Mouse (Mus musculus) layer of hippocampus, adult 8-10 months (tissue): ENCODE results near the gene Odf3l2. TPM values are rescaled to one million over a fixed set of nuclear protein-coding genes. Genes with fewer than 3 reads are reported as not detected.
A peak's percentile ranks its signal among the peaks of the same experiment; 100 is the strongest.

ENCODE experiments used
- DNase-seq, 2 experiments: peaks; one replicate each; pipeline ENCODE4 v3.0.0; 2022; ENCODE audit warnings: low spot score in 2 of 2
- total RNA-seq, 4 experiments: library from RNA; stranded (reverse); gene quantifications; 2 replicates each; pipeline ENCODE4 v1.2.4; 2022

Odf3l2 gene
- total RNA-seq, 4 experiments from 2014 or later = 0.27 to 0.60 (median 0.39) TPM; not detected in 1

DNA sequence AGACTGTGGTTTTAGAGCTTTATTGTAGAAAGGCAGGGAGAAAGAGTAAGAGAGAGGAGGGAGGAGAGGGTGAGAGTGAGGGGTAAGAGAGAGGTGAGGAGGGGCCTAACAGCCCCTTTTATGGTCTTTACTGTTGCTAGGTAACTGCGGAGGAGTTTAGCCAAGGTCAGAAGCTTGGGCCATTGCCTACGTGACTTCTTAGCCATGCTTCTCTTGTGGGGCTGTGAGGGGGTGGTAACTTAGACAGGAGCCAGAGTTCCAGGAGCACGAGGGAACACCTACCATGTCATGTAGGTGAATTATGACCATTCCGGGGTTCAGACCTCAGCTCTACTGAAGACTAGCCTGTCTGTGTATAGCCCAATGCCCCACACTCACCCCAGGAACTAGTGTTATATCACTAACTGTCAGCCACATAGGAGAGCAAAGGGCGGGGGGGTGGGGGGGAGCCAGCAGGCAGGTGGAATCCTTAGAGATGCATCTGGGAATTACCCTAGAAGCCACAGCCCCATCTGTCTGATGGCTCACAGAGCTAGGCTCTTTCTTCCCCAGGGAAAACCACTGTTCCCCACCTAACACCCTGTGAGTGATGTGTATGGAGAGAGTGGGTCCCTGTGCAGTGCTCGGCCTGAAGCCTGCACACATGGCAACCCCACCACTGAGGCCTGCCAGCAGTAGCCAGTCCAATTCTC lies 26.0 kb upstream of the Odf3l2 start:
- no peak for DNase-seq

DNA sequence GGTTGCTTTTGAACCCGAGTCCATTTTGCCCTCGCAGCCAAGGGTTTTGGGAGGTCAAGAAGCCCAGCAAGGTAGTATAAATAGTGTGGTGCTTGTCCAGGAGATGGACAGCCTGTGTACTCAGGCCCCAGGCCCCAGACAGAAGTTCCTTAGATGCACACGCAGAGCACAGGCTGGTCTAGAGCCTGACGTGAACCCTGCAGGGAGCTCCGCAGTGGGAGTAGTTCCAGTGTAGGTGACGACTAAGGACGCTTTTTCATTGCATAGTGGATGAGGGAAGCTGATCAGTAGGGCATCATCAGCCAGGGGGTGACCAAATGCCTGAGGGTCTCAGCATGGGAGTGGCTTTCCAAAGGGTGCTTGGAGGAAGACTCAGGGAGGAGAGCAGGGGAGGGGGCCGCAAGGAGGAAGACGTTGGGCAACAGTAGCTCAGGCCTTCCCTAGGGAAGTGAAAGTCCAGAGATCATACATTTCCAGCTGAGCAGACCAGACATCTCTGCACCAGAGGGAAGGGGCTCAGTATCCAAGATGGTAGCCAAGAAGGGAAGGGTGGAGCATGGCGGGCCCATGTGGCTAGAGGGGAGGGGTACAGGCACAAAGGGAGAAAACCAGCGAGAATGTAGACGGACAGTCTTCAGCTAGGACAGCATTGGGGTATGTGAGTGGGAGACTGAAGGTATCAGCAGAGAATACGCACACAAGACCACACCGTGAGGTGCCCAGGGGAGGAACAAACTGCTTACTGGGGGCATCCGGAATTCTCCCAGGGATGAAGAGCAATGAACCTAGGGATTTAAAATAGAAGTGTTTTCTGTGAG lies 24.7 kb upstream of the Odf3l2 start:
- DNase-seq = no peak

DNA sequence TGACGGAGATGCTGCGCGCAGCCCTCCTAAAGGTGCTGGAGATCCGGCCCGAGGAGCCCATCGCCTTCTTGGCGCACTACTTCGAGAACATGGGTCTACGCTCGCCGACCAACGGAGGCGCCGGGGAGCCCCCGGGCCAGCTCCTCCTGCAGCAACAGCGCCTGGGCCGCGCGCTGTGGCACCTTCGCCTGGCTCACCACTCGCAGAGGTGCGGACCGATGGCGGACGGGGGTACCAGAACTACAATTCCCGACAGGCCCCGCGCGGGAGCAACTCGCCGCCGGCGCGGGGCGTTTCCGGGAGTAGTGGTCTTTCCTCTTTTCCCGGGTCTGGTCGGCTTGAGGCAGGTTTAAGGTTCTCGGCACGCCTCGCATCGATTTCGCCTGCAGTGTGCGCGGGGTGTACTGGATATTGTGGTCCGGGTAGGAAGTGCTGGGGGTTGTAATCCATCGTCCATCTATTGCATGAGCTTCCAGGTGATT lies 24.1 kb upstream of the Odf3l2 start:
- DNase-seq = peak; percentile 77

DNA sequence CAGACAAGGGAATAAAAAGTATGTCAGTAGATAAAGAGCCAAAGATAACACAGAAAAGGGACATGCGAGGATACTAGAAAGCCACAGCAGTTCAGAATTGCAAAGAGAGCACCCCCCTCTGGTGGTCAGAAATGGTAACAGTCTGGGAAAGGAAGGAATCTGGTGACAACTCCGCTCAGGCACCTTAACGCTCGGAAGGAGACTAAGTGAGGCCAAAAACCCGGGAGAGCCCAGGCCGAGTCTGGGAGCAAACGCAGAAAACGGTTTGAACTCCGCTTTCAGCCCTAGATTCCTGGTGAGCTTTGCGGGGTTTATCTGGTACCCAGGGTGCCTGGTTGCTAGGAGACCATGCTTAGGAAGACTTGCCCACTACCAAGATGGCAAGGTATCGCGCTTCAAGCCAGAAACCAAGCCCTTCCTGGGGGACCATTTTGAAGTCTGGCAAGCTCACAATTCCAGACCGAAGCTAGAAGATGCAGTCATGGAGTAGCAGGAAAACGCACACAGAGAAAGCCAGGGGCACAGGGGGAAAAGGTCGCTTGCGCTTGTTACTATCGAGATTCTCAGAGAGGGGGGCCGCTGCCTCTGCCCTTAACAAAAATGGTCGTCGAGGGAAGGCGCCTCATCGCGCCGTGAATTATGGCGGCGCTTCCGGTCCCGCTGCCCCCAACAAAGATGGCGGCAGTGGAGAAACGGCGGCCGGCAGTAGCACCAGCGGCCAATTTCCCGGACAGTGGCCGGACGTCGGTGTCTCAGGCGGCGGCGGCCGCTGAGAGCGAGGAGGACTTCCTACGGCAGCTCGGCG lies 23.4 kb upstream of the Odf3l2 start, which contains the start of gene Tpgs1:
Gene Tpgs1 (plus strand): TSS at position 599 of the 805 bp plus-strand sequence.
- peak; percentile 90 to 92 for DNase-seq

DNA sequence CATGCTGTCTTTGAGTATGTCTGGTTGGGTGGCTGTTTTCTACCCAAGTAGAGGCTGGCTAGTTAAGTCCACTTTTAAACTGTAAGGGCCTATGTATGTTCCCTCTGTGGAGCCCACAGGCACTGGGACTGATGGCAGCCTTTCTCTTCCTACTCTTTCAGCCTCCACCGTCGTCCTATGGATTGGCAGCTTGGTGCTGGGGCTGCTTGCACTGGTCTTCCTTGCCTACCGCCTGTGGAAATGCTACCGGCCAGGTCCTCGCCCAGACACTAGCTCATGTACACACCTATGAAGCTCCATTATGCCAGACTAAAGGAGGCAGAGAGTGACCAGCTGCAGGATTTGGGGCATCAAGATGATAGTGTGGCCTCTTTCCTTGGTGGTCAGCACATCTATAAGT lies 22.5 kb upstream of the Odf3l2 start:
- DNase-seq = no peak

DNA sequence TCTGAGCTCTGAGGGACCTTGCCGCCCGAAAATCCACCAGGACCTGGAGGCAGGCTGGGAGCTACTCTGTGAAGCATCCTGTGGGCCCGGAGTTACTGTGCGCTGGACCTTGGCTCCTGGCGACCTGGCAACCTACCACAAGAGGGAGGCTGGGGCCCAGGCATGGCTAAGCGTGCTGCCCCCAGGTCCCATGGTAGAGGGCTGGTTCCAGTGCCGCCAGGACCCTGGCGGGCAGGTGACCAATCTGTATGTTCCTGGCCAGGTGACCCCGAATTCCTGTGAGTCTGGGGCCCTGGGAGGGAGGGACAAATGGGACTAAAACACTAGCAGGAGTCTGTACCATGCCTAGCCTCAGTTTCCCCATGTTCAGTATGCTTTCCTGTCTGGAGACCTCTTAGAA lies 21.0 kb upstream of the Odf3l2 start:
- no peak for DNase-seq

DNA sequence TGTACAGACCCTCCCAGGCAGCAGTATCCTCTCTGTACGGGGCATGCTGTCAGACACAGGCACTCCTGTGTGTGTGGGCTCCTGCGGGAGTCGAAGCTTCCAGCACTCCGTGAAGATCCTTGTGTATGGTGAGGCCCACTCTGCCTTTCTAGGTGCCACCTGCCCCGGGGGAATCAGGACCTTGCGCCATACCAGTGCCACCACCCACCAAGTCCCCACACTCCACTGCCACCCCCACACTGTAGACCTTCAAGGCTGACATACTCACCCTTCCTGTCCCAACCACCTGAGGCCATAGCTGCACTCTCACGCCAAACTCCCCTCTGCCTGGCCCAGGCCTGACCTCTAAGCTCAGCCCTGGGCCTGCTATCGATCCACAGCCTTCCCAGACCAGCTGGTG lies 19.5 kb upstream of the Odf3l2 start:
- no peak for DNase-seq

DNA sequence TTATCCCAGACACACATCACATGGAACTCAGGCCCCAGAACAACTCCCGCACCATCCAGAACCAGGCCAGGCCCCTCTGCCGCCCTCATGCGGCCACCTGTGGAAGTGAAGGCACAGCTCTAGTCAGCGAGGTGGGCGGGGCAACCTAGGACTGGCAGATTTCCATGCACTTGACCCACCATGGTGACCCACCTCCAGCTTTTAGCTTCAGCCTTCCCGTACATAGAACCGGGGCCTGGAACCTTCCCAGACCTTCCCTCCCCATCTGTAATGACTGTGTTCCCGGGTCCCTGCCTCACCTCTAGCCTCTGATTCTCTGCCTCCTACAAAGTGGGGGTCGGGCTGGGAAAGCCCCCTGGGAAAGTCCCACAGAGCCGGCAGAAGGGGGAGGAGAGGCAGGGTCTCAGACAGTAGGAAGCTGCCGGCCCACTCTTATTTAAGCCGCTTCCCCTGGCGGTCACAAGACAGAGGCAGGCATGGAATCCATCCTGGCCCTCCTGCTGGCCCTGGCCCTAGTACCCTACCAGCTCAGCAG lies 18.7 kb upstream of the Odf3l2 start, which contains the start of gene Madcam1:
Gene Madcam1 (plus strand): TSS at position 429 of the 535 bp plus-strand sequence.
- DNase-seq = peak in 1 of 2 experiments; percentile 68

DNA sequence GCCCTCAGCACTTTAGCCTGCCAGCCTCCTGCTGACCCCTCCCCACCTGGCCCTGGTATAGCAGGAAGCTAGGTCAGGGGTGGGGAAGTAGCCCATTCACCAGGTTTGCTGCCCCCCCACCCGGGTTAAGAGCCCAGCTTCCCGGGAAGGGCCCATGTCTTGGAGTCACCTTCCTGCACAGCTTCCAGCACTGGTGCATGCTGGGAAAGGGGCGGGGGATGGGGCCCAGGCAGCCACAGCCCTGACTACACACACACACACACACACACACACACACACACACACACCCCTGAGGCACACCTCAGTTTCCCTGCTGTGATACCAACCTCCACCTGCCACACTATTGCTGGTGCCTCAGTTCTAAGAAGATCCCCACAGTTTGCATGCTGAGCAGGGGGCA lies 16.3 kb upstream of the Odf3l2 start:
- DNase-seq = no peak

DNA sequence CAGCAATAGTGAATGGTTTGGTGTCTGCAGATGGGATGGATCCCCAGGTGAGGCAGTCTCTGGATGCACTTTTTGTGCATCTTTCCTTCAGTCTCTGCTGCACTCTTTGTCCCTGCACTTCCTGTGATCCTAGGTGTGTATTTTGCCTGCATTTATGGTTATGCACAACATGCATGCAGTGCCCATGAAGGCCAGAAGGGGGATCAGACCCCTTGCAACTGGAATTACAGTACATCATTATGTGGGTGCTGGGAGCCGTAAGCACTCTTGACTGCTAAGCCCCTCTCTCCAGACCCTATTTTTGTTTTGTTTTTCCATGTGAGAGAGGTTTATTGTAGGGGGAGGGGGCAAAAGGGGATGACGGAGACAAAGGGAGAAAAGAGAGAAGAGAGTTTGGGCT lies 14.8 kb upstream of the Odf3l2 start:
- DNase-seq = no peak

DNA sequence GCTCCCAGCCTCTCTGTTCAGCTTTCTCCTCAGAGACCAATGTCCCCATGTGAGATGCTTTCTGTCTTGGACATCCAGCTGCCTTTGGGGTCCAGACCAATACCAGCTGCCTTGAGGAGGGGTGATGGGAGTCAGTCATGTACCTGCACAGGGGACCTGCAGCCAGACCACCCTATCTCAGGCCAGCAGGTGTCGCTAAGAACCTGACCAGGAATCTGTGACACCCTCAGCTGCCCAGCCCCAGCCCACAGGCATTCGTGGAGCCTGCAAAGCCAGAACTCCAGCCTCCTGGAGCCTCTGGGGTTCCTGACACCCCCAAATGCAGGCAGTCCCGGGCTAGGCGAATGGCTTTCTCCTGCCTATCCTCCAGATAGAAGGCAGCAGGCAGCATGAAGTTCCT lies 13.3 kb upstream of the Odf3l2 start:
- no peak for DNase-seq

DNA sequence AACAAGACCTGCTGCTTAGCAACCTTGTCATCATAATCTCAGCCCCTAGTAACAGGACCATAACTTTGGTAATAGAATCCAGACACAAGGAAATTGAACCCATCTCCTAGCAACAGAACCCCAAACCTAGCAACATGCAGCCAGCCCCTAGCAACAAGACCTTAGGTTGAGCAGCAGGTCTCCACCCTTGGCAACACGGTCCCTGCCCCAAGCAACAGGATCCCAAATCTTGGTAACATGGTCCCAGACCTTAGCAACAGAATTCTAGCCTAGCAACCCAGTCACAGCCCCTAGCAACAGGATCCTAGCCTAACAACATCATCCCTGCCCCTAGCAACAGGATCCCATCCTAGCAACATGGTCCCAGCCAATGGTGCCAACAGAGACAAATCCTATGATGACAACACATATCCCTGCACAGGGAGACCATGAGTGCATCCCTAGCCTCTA lies 9.4 kb upstream of the Odf3l2 start:
- DNase-seq = peak; percentile 66 to 72

DNA sequence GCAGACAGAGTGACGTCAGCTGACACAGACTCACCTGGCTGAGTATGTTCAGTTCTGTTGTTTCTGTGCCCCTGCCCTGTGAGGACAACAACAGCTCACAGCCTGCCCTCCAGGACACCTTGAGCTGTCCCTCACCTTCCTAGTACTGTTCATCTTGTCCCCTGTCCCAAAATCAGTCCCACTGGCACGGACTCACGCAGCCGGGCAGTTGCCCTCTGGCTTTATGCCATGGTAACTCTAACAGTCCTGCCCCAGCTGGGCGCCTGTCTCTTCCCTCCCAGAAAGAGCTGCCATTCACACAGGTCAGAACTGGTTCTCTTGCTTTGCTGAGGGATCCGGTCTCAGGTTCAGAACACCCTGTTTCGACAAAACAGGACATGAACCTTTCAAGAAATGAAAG lies 7.3 kb upstream of the Odf3l2 start:
- no peak for DNase-seq

DNA sequence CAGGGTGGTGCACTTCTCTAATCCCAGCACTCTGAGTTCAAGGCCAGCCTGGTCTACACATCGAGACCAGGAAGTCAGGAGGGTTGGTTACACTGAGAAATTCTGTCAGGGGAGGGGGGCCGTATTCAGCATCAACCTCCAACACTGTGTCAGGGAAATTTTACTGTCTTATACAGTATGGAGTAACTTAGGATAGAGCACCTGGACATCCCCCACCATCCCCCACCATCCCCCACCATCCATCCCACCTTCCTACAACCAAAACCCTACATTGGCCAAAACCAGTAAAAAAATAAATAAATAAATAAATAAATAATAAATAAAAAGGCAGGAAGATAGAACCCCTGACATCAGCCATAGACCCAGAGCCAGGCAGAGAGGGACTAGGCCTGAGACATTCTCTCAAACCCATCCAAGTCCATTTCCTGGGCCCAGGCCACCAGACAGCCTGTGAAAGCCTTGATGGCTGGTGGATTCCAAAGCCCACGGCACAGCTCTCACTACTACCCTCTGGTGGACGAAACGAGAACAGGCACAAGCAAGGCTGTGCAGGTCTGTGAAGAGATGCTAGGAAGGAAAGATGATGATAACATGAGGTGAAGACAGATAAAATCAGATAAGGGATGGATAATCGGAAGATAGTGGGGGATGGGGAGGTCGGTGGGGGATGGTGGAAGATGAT lies 3.7 kb upstream of the Odf3l2 start:
- peak in 1 of 2 experiments; percentile 86 for DNase-seq

DNA sequence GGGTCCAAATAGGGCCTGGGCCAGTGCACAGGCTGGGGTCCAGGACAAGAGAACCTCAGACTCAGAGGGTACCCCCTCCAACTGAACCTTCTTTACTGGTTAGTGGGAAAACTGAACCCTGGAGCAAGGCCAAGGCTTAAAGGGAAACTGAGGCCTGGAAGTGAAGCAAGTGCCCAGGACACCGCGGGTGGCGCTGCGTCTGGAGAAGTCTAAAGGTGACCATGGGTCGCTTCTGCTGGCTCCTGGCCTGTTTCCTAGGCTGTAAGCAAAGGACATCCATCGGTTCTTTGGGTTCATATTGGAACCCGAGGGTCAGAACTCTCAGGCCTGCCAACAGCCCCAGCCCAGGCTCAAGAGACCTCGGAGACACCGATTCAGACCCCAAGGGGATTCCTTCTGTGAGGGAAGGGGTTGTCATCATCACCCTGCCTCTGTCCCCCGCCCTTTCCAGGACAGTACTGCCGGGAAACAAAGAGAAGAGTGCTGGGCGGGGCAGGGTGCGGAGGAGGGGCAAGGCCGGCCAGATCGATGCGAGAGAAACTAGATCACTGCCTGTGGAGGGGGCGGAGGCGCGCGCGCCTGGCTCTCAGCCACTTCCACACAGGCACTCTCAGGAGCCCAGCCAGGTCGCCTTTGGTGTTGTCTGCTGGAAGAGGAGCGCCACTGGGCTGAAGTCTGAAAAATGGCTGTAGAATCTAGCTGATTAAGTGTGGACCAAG lies 6.9 kb downstream of the Odf3l2 start:
- no peak for DNase-seq

DNA sequence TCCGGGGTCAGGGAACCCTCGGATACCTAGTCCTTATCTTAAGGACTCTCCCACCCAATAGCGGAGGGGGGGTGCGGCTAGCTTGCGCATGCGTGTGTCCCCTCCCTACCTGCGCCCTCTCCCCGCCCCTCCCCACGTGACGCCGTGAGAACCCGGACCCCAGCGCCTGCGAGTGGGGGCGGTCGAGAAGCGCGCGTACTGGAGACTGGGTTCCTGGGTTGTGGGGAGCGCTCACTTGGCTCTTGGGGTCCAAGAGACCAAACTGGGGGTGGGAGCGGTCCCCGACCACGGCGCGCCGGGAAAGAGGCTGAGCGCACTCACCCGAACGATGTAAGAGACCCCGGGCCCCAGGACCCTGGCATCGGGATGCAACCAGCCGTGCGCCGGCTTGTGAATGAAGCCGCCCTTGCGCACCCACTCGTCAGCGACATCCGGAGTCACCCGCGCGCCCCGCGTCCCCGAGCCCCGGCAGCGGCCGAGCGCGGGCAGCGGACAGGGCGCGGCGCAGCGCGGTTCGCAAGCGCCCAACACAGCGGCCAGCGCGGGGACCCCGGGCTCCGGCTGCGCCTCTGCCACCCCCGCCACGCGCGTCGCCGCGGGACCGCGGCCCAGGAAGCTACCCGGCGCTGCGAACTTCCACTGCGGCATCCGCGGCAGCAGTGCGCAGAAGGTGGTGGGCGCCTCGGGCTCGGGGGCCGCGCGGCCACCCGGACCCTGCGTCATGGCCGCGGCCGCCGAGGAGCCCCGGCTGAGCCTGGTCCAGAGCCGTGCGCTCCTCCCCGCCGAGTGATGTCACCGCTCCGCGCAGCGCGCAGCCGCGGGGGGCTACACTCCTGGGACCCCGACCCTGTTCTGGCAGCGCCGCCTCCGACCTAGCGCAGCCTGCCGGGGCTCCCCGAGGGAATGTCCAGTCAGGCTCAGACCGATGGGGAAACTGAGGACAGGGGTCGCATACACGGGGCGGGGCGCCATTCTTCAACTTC lies 8.1 kb downstream of the Odf3l2 start, which contains the start of gene Shc2:
Gene Shc2 (minus strand): TSS at position 791 of the 983 bp plus-strand sequence.
- DNase-seq = peak; percentile 73 to 78

DNA sequence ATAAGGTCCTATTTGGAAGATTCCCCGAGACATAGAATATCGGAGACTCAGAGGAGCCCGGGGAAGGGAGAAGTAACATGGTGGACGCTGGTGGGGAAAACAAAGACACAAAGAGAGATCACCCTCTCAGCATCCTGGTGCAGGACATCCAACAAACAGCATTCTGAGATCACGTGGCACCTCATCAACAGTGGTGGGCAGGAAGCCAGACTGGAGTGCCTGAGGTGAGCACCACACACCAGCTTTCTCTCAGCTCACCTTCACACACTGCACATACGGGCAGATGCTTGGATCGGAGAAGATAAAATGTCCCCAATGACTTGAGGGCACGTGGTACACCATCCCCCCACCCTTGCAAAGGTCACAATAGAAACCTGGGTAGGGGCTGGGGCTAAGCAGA lies 9.3 kb downstream of the Odf3l2 start:
- no peak for DNase-seq

DNA sequence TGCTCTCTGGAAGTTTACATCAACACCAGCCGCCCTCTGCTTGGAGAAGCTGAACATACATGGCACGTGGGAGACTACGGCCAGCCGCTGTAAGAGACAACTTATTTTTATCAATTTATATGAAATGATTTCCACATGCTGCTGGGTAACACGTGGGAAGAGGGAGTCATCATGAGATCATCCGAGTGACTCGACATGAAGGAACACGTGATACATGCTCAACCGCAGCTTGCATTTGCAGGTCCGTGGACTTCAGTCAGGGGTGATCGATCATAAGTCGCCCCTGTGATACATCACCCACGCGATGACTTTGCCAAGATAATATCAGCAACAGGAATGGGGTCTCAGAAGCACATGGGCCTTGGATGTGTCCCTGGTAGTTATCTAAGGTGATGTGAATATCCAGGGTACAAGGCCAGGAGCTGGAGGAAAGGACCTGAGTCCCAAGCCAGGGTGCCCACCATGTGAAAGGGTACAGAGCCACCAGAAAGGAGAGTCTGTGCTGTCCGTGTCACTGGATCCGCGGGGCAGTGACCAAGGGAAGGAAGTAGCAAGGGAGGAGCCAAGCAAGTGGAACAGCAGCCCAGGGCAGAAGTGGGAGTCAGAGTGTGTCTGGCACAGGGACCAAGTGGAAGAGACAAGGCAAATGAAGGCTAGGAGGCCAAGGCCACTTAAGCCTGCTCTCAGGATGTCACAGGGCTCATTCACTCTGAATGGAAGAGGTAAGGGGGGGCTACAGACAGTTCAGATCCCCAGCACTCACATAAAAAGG lies 12.3 kb downstream of the Odf3l2 start:
- no peak for DNase-seq
